Mouse (Mus musculus): Measurements from ENCODE around the gene Dnajc28.

DNA sequence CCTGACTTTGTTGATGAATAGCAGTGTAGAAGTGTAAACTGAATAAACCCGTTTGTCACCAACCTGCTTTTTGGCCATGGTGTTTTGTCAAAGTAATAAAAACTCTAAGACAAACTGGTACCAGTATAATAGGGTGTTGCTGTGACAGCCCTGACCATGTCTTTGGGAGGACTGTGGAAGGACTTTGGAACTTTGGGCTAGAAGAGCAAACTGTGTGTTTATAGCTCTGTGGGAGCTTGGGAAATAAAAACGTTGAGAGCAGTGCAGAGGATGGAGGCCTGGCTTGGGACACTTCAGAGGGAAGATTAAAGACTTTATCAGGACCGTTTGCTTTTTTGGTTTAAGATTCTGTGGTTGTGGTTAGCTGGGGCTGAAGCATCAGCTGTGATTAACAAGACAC, 47.7 kb downstream of the Dnajc28 start:
- no peak for TF ChIP-seq CTCF (IDR thresholded peaks at IDR 0.05; ENCODE audit: low read depth)
- TF ChIP-seq EP300 (IDR thresholded peaks at IDR 0.05; ENCODE audit: low read depth), result no peak
